Mouse (Mus musculus) ES-Bruce4 (cell line): ENCODE data around the gene Patl2. TPM values are rescaled to one million over a fixed set of nuclear protein-coding genes. Genes with fewer than 3 reads are reported as not detected.

Experiments
- H3K27ac ChIP-seq: 2 replicates; pipeline ENCODE4 v1.5.1; 2012; ENCODE audit warnings: low read length, inconsistent platforms; ENCODE audit not compliant: insufficient read depth
- H3K27me3 ChIP-seq: 2 replicates; pipeline ENCODE4 v1.6.1; 2012; ENCODE audit warnings: mild to moderate bottlenecking, low read length, inconsistent platforms; ENCODE audit not compliant: control insufficient read depth, poor library complexity, insufficient read depth, severe bottlenecking
- H3K36me3 ChIP-seq: 2 replicates; pipeline ENCODE4 v1.6.1; 2012; ENCODE audit warnings: inconsistent platforms, mild to moderate bottlenecking, low read length, moderate library complexity; ENCODE audit not compliant: control insufficient read depth, poor library complexity, insufficient read depth, severe bottlenecking
- H3K4me1 ChIP-seq: one replicate; pipeline ENCODE4 v1.8.1; 2011; ENCODE audit warnings: low read length; ENCODE audit not compliant: control insufficient read depth, insufficient read depth
- H3K4me3 ChIP-seq: 2 replicates; pipeline ENCODE4 v1.5.1; 2011; ENCODE audit warnings: low read depth, mild to moderate bottlenecking, low read length
- H3K9ac ChIP-seq: 2 replicates; pipeline ENCODE4 v1.6.1; 2012; ENCODE audit warnings: low read depth, mild to moderate bottlenecking, inconsistent platforms; ENCODE audit not compliant: poor library complexity, severe bottlenecking
- H3K9me3 ChIP-seq: replicated peaks from 2 replicates; pipeline ENCODE4 v1.6.1; 2012; ENCODE audit warnings: mild to moderate bottlenecking, low read length, inconsistent platforms; ENCODE audit not compliant: control insufficient read depth, poor library complexity, insufficient read depth, severe bottlenecking
- CTCF ChIP-seq: IDR thresholded peaks from one replicate; pipeline ENCODE4 v1.8.1; 2011; ENCODE audit warnings: low read depth, low read length
- EP300 ChIP-seq: IDR thresholded peaks from 2 replicates; pipeline ENCODE4 v1.6.1; 2011; ENCODE audit warnings: low read depth, low read length; ENCODE audit not compliant: insufficient read depth
- POLR2A ChIP-seq: IDR thresholded peaks from one replicate; pipeline ENCODE4 v1.8.1; 2011; ENCODE audit warnings: low read length; ENCODE audit not compliant: insufficient read depth
- polyA plus RNA-seq: library from polyadenylated mRNA; stranded (reverse); fragments of >200 nt; gene quantifications from 2 replicates; pipeline ENCODE4 v1.2.4, GENCODE M21; 2011; ENCODE audit warnings: low read depth; ENCODE audit not compliant: missing spikeins, insufficient read depth, insufficient read length

Gene Patl2
- polyA plus RNA-seq, 1 experiment = 2.5 TPM

DNA sequence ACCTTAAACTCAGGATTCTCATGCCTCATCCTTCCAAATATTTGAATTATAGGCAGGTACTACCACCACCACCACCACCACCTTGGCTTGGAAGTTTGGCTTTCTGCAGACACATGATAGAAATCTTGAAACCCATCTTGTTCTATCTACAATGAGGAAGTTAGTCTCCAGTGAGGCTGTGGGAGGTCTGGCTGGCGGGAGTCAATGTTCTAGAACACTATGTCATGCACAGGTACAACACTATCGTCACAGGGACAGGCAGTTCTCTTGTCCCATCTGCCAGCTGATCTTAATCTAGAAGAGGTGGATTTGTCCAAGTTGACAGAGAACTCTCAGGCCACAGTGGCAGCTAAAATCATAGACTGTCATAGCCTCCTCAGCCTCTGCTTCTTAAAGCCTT is 53.4 kb downstream of the Patl2 start:
- H3K27me3 ChIP-seq = no peaks in the 10 kb centered on the region
- H3K4me1 ChIP-seq = peaks cover 2% of the 10 kb centered on the region
- H3K27ac ChIP-seq = no peak overlapping the region
- H3K4me3 ChIP-seq = no peak overlapping the region
- H3K36me3 ChIP-seq = no peaks in the 10 kb centered on the region
- H3K9ac ChIP-seq = no peak overlapping the region
- H3K9me3 ChIP-seq = no peaks in the 10 kb centered on the region
- no peak for TF ChIP-seq CTCF
- no peak for TF ChIP-seq EP300
- no peak for TF ChIP-seq POLR2A

DNA sequence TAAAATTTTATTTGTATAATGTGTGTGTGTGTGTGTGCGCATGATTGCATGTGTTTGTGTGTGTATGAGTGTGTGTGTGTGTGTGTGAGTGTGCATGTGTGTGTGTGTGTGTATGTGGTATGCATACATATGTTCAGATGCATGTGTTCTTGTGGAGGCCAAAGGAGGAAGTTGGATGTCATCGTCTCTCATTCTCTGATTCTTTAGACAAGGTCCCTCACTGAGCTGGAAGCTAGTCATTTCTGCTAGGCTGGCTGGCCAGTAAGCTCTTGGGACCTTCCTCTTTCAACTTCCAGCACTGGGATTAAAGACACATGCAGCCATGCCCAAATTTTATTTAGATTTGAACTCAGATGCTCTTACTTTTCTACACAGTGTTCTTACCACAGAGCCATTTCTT is 53.9 kb downstream of the Patl2 start:
- no peak overlapping the region for H3K9ac ChIP-seq
- no peaks in the 10 kb centered on the region for H3K36me3 ChIP-seq
- H3K4me1 ChIP-seq = peaks cover 2% of the 10 kb centered on the region
- H3K9me3 ChIP-seq = no peaks in the 10 kb centered on the region
- H3K27ac ChIP-seq = no peak overlapping the region
- TF ChIP-seq POLR2A (no peak), EP300 (no peak), CTCF (no peak)
- no peaks in the 10 kb centered on the region for H3K27me3 ChIP-seq
- no peak overlapping the region for H3K4me3 ChIP-seq

GRCm38 (mm10) chr2:122127635-122128034 is 58.4 kb downstream of the Patl2 start:
- H3K27ac ChIP-seq = no peak overlapping the region
- TF ChIP-seq EP300 (no peak), CTCF (no peak), POLR2A (no peak)
- no peaks in the 10 kb centered on the region for H3K9me3 ChIP-seq
- H3K4me3 ChIP-seq = no peak overlapping the region
- H3K4me1 ChIP-seq = peaks cover 10% of the 10 kb centered on the region
- H3K27me3 ChIP-seq = no peaks in the 10 kb centered on the region
- no peaks in the 10 kb centered on the region for H3K36me3 ChIP-seq
- H3K9ac ChIP-seq = no peak overlapping the region

DNA sequence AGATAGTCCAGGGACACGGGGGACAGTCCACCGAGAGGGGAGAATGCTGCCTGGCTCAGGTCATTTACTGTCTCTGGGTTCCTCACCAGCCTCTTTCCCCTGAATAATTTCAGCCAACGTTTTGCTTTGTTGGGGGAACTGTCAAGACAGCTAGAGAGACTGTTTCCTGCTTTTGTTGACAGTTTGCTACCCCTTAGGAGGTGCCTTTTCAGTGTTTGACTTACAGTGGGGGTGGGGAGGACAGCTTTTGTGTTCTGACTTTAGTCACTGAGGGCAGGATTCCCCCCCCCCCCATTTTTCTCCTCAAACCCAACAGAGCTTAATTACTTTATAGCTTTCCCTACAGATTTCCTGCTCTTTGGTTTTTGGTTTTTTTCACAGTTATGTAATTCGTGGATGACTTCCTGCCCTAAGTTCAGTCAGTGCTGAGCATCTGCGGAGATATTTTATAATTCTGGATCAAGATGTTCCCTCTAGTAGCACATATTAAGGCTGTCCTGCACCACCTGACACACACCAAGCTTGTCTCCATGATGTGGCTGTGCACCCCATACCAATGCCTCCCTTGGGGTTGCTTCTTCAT is 59.1 kb downstream of the Patl2 start:
- H3K27ac ChIP-seq = peak overlapping the region; percentile 65

DNA sequence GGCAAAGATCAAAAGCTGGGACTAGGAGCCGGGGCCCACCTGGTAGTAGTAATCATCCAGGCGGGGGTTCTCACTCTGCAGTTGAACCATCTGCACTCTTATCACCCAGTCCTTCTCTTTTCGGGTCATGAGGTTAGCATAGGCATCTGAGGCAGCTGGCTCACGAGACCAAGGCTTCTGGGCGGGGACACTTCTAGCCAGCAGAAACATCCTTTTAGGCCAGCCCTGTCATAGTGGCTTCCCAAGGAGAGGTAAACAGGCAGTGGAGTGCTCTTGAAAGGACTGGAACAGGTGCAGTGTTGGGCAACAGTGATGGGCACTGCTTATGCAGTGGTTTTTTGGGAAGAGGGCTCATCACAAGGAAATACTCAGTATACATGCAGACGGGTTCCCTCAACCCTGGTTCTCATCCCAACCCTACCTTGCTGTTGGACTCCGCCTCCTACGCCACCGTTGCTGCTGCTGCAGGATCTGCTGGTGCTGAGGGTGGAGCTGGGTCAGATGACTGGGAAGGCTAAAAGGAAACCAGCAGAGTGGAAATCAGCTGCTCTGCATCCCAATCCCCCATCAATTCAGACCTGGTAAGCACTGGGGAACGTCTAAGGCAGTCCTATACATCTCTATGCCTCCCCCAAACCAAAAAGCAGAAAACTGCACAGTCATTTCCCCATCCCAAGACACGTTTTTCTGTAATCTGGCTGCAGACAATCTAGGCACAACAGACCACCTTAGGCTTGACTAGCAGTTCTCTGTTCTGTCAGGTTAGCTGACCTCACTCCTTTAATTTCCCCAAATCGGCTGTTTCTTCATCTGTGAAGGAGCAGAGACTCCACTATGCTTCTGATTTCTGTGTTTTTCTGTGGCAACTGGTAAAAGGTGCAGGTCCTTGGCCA is 60.1 kb downstream of the Patl2 start:
- Histone ChIP-seq H3K36me3 (no peaks in the 10 kb centered on the region), H3K9ac (0 out of 2 replicates have a peak overlapping the region, but pooled peaks have one; percentile 13), H3K27ac (peak overlapping the region; percentile 65), H3K27me3 (no peaks in the 10 kb centered on the region), H3K4me3 (peak overlapping the region; percentile 41), H3K4me1 (peaks cover 10% of the 10 kb centered on the region), H3K9me3 (no peaks in the 10 kb centered on the region)
- TF ChIP-seq CTCF (no peak), EP300 (peak; percentile 83), POLR2A (peak; percentile 17)

More for the DNA sequence above, 59.1 kb downstream of the Patl2 start:
- Histone ChIP-seq H3K4me3 (no peak overlapping the region), H3K36me3 (no peaks in the 10 kb centered on the region), H3K4me1 (peaks cover 10% of the 10 kb centered on the region), H3K9me3 (no peaks in the 10 kb centered on the region), H3K27me3 (no peaks in the 10 kb centered on the region), H3K9ac (0 out of 2 replicates have a peak overlapping the region, but pooled peaks have one; percentile 13)
- no peak for TF ChIP-seq CTCF
- no peak for TF ChIP-seq POLR2A
- no peak for TF ChIP-seq EP300
